Mouse (Mus musculus) cerebellum, postnatal 36 days (tissue): Measurements from ENCODE around the gene Cln5.

ENCODE experiments used
- DNase-seq, 2 experiments: peaks; one replicate each; pipeline ENCODE4 v3.0.0; 2021 to 2022; ENCODE audit warnings: mixed read lengths in 2 of 2

Gene Cln5

DNA sequence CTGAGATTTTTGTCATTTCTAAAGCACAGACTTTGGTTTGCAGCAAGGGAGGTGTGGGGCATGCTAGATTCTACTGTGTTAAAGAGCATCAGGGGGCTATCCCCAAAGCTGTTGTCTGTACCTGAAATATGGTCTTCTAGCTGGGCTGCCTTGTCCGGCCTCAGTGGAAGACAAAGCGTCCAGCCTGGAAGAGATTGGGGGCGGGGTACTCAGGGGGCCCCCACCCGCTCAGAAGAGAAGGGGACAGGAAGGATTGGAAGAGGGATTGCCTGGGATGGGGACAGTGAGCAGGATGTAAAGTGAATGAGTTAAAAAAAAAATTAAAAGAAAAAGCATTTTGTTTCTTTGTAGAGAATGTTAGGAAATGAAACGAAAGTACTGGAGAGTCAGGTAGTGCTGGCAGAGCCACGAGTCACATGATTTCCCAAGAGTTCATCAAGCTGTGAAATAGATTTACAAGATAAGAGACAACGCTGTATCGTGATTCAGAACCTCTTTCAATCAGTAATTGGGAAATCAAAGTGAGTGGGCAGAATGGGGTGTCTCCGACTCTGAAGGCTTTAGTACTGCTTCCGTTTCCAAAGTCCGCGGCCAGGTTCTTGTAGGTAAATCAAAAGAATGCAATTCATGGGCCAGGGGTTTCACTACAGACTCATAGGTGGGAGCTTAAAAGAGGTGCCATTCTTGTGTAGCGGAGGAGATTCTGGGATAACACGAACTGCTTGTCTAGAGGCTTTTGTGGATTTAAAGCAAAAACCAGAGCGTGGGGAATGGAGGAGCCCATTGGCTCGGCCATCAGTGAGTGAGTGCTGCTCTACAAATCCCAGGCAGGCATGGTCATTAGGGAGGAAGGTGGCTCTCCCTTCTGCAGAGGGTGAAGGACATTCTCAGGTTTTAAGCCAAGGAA is 8.2 kb downstream of the Cln5 start:
- DNase-seq = peak; percentile 25 to 37

DNA sequence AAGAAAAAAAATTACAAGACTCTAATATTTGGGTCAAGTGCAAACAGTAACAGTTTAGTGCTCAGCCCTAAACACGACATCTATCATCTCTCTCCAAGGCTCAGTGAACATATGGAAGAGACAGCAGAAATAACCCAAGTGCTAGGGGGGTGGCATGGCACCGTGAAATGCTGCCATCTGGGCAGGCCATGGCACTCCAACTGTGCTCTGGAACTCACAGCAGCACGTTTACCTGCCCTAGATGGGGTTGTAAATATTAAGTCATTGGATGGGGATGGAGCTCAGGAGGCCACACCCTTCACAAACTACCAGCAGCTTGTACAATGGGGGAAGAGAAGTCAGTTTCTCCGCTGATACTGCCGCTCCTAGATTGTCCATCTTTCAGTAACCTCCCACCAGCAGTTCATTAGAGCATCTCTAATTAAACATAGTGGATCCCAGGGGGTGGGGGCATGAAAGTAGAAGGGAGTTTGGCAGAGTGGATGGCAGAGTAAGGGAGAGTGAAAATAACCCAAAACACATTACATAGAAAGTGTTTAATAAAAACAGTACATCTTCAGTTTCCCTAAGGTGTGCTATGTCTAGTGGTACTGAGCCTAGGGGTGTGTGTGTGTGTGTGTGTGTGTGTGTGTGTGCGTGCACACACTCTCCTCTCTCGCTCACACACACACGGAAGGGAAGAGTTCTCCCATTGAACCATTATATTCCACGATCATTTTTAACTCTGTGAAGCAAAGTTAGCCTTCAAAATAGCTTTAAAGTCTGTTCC is 9.4 kb downstream of the Cln5 start:
- DNase-seq = peak; percentile 82 to 83

DNA sequence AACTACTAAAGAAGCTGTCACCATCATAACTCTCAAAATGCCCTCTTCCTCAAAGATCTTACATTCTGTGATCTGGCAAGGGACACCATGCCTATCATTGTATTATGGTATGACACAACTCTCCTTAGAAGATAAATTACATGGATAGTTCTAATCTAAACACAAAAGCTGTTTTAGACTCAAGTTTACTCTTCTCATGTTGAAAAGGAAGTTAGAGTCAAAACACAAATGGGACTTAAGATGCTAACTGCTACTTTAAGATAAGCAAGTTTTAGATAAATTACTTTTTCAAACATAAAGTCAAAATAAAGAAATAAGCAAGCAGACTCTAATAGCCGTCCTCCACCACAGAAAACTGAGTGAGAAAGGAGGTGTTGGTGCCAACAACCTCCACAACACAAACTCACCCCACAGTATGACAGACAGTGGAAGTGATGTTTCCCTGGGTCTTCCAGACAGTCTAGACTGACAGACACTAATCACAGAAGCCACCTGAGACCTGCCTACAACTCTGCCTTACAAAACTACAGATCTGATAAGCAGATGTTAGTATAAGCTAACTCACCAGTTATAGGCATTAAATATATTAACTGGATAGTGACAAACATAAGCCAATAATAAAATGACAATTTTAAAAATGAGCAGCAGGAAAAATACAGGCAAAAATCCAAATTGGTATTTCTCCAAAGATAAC is 16.0 kb downstream of the Cln5 start:
- DNase-seq = no peak

DNA sequence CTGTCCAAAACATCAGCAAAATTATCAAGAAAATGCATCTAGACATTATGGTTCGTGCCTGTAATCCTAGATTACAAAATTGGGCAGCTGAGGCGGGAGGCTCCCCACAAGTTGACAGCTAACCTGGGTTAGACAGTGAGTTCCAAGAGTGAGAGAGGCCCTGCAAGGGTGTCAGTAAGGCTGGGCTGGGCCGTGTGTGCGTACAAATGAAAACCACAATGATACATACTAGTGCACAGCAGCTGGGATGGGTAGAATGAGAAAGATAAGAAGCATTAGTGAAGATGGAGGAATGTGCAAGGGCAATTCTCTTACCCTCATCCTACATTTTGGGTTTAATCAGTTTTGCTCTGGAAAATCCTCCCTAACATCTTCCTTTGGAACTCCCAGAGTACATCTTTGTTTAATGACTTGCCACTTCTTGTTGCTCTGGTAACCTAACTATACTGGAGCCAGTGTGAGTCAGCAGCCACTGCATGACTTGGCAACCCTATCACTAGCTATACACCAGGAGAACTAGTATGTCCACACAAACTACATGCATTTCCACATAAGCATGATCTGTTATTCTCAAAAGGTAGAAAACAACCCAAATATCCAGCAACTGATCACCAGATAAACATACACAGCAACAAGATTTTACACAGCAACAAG is 16.8 kb downstream of the Cln5 start:
- DNase-seq = no peak

GRCm38 (mm10) chr14:103087846-103088245 is 17.8 kb downstream of the Cln5 start:
- DNase-seq = no peak

GRCm38 (mm10) chr14:103088624-103089023 is 18.6 kb downstream of the Cln5 start:
- peak; percentile 44 to 66 for DNase-seq

DNA sequence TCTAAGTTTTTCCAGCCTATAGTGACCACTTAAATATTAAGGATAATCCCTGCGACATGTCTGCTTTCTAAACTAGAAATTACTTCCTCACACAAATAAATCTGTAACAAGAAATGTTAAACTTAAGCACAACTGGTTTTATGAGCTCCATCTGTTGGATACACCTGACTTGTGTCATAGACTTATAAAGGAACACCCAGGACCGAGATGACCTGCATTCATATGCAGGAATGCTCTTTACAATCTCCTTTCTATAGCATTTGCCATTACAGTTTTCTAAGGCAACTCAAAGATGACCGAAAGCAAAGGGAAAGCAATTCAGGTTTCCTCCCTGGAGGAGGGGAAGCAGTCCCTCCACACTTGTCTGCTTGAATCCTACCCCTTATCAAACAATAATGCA is 23.2 kb downstream of the Cln5 start:
- no peak for DNase-seq

DNA sequence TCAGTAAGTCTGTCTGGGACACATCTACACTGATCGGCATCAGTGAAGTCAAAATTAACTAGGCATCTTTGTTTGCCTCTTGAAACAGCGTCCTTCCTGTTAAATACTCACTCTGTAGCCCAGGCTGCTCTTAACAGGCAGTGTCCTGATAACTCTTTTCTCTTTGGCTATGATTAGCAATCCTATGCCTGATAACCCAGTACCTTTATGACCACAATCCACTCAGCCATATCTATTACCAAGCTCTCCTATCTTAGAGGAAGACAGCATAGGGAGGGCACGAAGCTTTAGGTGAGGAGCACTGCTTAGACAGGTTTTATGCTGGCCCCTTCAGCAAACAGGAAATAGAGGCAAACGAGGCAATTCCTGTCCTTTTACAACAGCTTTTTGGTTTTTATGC is 23.7 kb downstream of the Cln5 start:
- no peak for DNase-seq

- no peak for DNase-seq
Observed at GRCm38 (mm10) chr14:103095036-103095435, 25.0 kb downstream of the Cln5 start.

DNA sequence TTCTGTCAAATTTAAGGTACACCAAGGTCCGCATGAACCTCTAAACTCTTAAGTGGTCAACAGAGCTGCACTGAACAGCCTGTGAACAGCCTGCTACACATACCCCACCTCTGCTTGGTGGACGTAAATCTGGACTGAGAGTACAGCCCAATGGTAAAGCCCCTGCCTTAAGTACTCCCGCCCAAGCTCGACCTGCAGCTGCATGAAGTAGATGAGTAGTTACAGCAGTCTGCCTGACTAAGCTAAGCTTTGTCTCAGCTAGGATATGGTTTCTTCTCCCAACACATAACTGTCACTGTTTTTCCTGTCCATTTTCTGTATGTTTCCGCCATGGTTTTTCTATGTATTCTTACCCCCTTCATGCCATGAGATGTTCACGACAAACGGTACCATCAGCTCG is 25.8 kb downstream of the Cln5 start:
- no peak for DNase-seq

GRCm38 (mm10) chr14:103096621-103097020 is 26.6 kb downstream of the Cln5 start:
- no peak for DNase-seq

DNA sequence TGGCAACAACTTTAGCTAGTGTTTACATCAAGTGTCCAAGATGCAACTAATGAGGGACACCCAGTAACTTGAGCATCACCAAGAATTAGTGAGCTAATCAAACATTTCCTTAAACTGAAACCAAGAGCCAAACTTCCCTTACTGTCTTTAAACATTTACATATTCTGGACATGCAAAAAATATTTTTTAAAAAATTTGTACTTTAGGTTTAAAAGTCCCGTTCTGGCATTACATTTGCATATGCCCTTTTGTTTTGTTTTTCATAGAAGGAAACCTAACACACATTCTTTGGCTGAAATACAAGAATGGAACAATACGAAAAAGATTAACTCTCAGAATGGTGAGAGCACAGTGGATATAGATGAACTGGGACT is 28.2 kb downstream of the Cln5 start:
- no peak for DNase-seq

GRCm38 (mm10) chr14:103098587-103099235 is 28.7 kb downstream of the Cln5 start:
- DNase-seq = peak; percentile 82 to 90

DNA sequence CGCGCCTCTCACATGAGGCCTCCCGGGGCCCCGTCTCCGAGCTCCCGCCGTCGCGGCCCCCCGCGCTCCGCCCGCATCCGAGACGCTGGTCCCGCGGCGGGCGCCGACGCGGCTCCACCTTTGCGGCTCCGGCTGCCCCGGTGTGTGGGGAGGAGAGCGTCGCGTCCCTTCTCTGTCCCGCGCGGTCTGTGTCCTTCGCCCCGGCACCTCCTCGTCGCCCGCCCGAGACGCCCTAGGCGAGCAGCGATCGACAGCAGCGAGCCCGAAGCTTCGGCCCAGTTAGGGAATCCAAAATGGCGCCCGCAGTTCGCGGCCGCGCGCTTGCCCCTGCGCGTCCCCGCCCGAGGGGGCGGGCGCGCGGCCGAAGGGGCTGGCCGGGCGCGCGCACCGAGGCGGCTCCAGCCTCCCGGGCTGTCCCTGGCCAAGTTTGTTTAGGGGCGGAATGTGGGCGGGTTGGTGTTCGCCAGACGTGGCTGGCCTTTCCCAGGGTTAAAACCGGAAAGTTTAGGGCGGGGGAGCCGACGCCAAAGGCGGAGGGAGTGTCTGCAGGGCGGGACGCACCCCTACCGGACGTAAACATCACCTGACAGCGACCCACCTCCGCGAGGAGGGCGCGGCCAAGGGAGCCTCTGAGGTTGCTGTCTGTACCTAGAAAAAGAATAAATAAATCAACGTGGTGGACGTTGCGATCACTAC is 29.4 kb downstream of the Cln5 start, which contains the start of gene Fbxl3:
Gene Fbxl3, minus strand, starts transcription at position 329 of the 696 bp plus-strand sequence.
- peak; percentile 82 to 88 for DNase-seq

GRCm38 (mm10) chr14:103100296-103100695 is 30.3 kb downstream of the Cln5 start:
- no peak for DNase-seq

DNA sequence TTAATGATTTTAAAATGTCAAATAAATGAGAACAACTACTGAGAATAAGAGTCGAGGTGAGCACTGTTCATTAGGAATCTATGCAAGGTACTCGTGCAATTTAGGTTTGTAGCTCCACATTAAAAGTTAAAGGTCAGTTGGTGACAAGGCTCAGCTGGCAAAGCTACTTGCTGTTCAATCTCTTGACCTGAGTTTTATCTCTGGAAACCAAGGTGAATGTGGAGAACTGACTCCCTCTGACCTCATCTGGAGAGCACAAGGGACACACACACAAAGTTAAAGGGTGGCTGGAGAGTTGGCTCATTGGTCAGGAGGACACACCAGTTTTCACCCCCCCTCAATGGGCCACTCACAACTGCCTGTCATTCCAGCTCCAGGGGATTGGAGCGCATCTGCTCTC is 31.2 kb downstream of the Cln5 start:
- no peak for DNase-seq

- no peak for DNase-seq
Observed at GRCm38 (mm10) chr14:103102246-103102645, 32.2 kb downstream of the Cln5 start.

- no peak for DNase-seq
Observed at GRCm38 (mm10) chr14:103102731-103103335, 32.8 kb downstream of the Cln5 start.

DNA sequence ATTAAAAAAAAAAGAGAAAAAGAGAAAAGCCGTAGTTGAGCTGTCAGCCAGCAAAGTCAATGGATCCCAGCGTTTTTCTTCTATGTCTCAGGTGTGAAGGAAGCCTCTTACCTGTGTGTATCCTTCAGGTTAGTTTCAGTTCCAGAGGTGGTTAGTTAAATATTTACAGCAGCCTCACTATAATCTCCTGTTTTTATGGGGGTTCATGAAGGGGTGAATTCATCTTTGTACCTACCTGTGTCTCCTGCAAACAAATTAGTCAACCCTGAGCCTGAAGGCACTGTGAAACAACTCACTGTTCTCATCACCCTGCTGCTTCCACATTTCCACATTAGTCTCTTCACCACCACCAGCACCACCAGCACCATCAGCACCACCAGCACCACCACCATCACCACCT is 36.3 kb downstream of the Cln5 start:
- no peak for DNase-seq

GRCm38 (mm10) chr14:103109971-103110370 is 40.0 kb downstream of the Cln5 start:
- no peak for DNase-seq
